Mouse (Mus musculus): ENCODE data around the gene Fbxo10.
"Not testable (repeated sequence)": the region's sequence is repeated elsewhere in the genome, so short reads cannot be mapped to it uniquely, and the experiment has no call there.

The Fbxo10 gene

DNA sequence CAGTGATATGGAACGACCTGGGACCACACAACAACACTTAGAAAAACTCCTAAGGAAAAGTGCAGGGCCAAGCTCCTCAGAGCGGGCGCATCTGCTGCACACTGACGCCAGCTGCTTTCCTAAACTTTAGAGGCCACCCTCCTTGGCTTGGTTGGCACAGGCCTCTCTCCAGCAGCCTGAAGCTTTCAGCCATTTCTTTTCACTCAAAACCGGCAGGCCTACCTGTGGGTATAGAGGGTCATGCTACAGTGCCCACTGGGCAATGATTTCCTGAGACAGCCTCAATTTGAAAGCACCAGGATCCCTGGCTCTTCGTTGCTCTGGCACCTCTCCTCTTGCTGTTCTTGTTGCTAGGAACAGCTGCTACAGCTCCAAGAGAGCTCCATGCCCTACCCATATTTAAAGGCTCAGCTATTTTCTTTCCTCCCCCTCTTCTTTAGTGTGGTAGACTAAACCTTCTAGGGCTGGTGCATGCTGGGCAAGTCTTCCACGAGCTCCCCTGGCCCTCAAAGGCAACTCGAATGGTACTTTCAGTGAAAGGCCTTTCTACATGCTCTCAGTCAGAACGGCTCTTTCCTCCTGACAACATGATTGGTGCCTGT, 37.0 kb downstream of the Fbxo10 start:
- peak in 1 of 2 experiments; percentile 19 for DNase-seq

DNA sequence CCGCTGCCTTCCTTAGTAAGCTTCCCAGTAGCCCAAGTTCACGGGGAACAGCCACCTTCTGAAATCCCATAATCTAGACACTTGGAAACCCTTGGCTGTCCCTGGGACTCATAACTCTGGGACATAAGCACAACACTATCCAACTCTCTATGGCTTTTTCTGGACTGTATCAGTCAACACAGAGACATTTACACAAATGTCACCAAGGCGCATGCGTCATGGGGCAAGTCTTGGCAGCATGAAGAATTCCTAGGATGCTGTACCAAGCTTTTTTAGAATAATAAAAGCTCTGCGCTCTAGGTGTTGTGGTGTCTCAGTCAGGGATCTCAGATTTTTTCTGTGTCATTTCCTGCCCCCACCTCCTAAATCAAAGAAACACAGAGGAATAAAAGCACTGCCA, 37.7 kb downstream of the Fbxo10 start:
- no peak for DNase-seq

DNA sequence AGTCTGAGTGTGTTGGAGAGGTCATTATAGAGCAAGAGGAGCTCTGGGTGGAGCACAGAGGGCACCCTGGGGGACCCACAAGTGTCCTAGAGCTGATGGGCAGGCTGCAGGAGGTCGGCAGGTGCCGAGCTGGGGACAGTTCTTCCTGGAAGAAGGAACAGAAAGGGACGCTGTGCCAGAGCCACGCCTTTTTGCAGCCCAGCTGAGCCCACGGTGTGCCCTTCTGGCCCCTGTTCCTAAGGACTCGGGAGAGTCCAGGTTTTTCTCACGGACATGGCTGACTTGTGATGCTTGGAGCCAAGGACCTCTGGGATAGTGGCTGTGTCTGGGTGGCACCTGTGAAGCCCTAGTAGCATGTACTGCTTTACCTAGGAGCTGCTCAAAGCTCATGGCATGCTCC, 43.6 kb downstream of the Fbxo10 start:
- peak; percentile 11 to 13 for DNase-seq

DNA sequence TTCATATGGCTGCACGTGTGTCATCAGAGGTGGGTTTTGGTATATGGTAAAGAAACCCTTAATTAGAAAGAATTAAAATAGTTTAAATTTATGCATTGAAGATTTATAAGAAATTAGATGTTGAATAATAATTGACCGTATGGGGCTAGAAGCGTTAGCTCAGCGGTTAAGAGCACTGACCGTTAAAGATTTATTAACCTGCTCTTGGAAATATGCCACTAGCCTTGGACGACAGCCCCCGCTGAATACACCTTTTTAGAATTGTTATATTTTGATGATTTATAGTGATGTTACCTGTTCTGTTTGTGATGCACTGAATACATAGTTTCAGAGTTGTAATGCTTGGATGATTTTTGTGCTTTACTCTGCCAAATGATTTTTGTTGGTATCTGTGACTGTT, 44.9 kb downstream of the Fbxo10 start:
- not testable (repeated sequence) for DNase-seq

DNA sequence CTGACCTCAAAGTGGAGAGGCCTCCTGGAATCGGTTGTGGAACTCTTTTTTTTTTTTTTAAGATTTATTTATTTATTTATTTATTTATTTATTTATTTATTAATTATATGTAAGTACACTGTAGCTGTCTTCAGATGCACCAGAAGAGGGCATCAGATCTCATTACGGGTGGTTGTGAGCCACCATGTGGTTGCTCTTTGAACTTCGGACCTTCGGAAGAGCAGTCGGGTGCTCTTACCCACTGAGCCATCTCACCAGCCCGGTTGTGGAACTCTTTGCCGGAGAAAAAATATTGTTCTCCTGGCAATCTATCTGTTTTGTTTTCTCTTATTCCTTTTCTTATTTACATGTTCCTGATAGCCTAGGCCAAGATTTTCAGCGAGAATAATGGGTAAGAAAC, 45.5 kb downstream of the Fbxo10 start:
- peak; percentile 16 to 47 for DNase-seq

DNA sequence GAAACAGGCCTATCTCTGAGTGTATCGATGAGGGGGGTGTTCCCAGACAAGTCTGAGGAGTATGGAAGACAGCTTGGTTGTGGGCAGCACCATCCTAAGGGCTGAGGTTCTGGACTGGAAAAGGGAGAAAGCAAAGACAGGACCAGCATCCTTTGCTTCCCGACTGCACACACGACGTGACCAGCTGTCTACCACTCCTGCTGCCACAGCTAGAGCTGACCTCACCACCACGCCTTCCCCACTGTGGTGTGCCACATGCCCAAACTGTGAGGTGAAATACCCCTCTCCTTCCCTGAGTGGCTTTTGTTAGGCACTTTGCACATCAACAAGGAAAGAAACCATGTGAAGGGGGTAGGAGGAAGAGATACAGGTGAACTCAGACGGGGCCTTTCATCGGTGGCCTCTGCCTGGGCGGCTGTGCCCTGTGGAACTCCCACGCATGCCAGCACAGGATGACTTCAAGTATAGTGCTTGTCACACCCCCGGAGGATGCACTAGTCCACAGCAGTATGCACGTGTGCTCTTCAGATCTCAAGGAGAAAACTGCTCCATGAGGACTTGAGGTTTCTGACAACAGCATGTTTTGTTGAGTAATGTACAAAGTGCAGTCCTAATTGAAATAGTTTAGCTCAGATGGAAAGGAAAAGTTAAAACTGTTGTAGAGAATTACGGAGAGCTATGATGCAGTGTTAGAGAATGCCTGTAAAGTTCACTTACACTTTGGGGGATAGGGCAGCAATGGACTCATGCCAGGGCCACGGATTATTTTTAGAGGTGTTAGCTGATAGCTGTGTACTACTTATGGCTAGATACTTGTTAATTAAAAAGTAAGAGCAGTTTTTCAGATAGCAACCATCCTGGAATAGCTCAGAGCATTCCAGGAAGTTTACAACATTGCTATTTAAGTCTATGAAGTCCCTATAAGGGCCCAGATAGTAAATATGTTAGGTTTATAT, 46.7 kb downstream of the Fbxo10 start:
- peak in 1 of 2 experiments; percentile 27 for DNase-seq

DNA sequence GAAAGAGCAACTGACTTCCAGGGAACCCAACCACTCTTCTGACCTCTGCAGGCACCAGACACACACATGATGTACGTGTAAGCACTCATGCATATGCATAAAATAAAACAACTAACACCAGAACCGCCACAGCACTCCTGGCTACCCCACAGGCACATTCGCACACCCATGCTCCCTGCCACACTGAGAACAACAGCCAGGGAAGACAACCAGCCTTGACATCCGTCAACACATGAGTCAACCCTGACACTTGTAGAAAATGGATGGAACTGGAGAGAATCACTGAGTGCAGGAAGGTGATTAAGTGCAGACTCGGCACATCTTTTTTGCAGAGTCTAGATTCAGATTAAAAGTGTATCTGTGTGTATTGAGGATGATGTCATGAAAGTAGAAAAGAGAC, 47.8 kb downstream of the Fbxo10 start:
- no peak for DNase-seq

DNA sequence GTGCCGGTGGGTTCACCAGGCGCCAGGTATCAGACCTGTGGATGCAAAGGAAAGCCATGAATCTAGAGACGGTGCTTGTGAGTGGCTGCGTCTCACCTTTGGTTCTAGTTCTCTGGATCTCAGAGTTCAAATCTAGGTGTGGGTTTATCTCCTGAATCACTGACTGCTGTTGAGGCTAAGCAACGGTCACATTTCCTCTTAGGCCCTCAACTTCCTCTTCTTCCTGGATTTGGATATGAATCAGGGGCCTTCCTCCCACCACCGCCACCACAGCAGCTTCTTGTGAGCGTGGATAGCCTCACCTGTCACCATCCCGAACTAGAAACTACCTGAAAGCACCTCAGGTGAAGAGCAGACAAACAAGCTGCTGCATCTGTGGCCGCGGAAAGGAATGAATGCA, 48.4 kb downstream of the Fbxo10 start:
- no peak for DNase-seq

DNA sequence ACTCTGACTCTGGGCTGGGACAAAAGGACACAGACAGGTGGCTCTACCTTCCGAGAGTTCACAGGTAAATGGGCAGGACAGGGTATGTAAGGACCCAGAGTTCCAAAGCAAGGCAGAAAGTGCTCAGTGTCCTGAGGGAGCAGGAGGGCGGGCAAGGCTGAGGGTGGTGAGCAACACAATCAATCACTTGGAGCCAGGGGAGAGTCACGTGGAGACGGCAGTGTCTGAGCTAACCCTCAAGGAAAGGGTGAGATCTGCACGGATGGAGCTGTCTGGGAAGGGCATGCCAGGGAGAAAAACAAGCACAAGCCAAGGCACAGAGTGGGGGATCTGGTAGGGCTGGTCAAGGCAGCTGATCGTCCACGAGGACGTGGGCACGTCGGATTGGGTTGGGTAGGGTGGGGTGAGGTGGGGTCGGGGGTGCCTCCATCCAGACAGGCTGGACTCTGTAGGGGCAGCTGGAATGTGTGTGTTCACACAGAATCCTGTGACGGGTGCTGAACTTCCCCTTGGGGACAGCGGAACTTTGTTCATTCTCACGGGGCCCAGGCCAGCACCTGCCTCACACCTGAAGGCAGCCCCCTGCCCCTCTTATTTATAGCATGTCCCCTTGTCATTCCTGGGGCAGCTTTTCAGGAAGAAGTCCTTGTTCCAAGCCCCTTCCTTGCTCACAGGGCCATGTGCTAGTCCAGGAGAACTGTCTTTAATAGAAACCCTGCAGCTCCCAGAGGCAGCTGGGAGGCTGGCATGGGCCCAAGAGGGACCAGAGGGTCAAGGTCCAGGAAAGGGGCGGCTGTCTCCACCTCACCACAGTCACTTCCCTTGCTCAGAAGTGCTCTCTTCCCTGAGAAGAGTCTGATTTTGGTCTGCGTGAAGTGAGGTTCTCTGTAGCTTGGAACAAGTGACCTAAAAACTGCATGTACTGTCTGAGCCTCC, 49.4 kb downstream of the Fbxo10 start:
- DNase-seq, result peak; percentile 76 to 84

DNA sequence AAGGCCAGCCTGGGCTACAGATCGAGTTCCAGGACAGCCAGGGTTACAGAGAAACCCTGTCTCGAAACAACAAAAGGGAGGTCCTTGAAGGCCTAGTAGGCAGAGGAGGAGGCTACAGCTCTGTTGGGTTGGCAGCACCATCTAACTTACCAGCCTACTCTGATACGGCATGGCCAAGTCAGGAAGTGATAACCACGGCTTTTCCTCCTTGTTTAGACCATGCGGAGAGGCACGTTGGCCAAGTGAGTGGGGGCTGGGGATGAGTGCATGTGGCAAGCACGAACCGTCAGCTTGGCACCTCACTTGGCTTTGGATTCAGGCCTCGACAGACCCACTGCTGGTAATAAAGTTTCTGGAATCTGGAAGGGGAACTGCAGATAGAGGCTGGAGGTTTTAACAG, 51.8 kb downstream of the Fbxo10 start:
- DNase-seq, result no peak

DNA sequence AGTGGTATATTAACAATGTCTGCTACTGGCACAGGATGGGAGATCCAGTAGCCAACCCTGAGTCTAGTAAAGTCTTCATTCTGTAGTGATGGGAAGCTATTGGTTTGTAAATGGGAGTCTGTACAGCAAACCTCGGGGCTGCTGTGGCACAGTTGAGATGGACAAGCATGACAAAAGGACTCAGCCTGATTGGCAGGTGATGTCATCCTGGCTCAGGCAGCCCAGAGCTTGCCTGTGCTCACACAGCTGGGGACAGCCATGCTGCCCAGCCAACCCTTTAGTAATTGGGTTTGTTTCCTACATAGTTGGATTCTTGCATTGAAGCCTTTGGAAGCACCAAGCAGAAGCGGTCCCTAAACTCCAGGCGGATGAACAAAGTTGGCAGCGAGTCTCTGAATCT, 57.9 kb downstream of the Fbxo10 start:
- no peak for DNase-seq

DNA sequence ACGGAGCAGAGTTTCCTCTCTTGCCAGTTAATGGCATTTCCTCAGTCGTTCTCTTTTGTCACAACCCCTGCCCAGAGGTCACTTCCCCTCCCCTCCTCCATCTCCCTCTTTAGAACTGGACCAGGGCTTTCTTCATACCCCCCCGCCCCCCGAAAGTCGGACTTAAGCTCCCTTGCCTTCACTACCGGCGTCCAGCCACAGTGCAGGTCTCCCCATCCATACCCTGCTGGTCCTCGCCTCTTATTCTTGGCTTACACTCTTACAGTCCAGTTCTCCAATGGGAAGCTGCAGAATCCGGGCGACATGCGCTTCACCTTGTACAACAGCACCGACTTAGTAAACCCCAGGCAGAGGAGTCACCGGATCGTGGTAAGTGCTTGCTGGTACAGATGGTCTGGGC, 65.4 kb downstream of the Fbxo10 start:
- peak in 1 of 2 experiments; percentile 18 for DNase-seq

DNA sequence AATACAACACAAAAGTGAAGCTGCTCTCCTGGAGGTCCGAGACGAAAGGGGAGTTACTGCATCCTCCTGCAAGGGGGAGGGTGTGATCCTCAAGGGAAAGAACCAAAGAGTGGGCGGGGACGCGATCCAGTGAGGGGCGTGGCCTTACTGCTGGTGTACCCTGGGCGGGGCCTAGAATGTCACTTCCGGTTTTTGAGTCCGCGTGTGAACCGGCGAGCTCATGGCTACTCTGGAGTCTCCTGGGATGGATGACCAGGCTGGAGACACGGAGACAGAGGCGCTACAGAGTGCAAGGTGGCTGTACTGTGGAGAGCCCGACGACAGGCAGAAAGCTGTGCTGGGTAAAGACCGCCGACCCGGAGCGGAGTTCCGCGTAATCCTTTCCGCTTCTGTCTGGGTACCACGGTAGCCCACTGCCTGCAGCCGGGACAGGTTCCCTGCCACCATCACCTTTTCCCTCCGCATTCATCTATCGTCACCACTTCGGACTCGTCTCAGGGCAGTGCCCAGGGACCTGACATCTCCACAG, 65.9 kb downstream of the Fbxo10 start, which contains the start of gene Polr1e:
Polr1e (plus strand) TSS at position 132 of the 529 bp plus-strand sequence.
- peak; percentile 98 for DNase-seq

DNA sequence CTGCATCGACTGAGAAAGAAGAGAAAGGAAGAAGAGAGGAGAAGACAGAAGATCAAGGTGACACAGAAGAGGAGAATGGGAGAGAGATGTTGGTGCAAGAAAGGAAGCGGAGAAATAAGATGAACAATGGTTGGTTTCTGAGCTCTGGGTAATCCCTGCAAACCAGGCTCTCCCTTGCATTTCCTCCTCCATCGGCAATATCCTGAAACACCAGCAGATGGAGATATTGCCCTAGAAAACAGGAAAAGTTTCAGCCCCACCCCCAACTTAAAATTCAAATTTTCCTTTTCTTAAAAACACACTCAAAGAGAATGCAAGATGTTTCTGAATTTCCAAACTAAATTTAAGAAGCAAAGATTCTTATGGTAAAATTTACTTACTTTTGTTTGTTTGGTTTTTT, 68.8 kb downstream of the Fbxo10 start:
- peak; percentile 57 to 68 for DNase-seq

DNA sequence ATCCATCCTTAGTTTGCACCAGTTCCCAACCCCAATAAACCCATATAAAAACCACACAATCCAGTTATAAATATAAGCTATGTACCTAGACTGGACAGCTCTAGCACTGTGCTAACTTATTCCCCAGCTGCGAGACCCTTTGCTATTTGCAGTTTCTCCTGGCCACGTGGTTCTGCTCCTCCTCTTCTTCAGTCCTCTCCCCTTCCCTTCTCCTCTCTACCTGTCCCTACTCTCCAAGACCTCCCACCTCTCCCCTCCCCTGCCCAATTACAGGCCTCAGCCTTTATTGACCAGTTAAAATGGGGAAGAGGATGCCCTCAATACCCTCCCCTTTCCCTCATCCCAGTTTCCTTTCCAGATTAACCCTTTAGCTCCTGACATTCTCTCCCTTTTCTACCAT, 70.9 kb downstream of the Fbxo10 start:
- DNase-seq, result no peak

DNA sequence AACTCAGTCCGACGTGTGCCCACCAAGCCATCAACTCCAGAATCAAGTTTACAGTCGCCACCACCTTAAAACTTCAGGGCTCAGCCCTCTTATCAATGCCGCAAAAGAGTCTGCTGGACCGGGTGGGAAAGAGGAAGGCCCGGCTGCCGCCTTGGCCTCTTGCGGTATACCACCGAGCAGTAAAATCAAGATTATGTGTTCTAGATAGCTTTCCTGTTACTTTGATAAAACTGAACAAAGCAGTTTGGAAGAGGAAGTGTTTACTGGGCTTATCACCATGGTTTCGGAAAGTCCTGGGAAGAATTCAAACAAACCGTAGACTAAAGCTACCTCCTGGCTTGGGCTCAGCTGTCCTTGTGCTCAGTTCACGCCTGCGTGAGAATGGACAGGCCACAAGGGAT, 71.4 kb downstream of the Fbxo10 start:
- DNase-seq, result no peak

DNA sequence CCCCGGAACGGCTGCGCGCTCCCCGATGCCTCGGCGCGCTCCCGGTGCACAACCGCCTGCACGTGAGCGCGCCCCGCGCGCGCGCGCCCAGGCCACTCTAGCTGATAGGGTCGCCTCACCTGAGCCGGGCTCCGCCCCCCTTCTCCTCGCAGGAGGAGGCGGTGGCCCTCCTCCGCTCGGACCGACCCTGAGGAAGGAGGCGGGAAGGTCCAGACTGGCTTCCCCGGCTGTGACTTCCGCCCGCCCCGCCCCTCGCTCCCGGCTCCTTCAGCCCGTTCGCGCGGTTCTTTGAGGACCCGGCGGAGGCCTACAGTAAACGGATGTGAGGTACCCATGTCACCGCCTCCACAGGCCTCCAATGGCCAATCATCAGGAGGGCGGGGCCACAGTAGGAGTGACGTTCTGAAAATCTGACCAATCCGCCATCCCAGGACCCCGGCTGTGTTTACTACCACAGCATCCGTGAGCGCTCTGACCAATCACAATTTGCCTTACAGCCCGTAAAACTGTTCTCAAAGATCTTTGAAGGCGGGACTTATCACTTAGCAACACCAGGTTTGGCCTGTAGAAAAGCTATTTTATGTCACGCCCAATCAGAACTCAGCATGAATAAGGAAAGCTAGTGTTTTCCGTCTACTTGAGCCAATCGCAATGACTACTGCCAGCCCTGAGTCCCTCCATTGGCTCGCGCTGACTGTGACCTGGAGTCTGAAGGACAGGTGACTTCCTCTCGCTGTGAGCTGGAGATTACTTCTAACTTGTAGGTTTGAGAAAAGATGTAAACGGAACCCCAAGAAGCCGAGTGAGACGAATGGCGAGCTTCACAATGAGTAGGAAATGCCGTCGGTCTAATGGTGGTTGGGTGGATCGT, 72.1 kb downstream of the Fbxo10 start, which contains the start of gene Zbtb5:
Zbtb5 (minus strand) TSS at position 308 of the 871 bp plus-strand sequence.
- DNase-seq, result peak; percentile 98 to 99

DNA sequence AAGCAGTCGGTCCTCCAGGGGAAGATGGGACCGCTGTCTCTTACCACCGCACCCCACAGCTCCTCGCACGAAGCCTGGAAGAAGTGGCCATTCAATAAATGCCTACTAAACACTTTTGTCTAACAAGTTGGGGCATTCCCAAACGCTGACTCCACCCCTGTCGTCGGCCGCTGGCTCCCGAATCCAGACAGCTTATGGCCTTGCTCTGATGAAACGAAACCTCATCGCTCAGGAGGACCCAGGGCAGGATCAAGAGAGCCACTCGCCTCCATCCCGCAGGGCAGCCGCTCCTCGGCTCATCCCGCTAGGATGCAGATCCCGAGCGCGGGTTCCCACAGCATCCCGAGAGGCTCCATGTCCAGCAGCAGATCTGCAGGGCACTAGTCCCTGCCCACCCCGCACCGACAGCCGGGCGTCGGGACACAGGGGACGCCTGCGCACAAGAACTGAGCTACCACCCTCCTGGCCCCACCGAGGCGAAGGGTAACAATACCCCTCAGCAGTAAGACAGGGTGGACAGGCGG, 72.8 kb downstream of the Fbxo10 start:
- DNase-seq, result no peak

DNA sequence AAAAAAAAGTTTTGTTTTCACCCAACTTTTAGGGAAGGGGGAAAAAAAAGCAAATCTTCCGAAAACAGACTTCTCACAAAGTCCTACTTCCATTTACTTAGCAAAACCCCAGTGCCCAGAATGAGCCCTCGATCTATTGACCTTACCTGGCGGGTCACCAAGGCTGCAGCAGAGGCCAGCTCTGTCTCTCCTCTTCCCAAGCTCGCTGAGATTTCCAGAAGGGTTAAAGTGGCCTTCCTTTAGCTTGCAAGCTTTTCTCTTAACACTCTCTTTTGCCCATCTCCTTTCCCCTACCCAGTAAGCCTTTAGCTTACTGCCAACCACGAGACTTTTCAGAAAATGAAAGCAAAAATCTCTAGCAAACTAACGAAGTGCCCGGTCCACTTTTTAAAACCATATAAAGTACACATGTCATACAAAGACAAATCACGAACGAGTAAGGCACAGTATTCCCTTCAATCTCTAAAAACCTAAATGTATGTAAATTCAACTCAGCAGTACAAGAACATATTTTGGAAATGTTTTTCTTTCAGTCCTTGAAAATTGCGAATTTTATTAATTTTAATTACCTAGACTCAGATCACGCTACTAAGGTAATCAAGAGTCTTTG, 73.5 kb downstream of the Fbxo10 start:
- DNase-seq, result peak in 1 of 2 experiments; percentile 23

DNA sequence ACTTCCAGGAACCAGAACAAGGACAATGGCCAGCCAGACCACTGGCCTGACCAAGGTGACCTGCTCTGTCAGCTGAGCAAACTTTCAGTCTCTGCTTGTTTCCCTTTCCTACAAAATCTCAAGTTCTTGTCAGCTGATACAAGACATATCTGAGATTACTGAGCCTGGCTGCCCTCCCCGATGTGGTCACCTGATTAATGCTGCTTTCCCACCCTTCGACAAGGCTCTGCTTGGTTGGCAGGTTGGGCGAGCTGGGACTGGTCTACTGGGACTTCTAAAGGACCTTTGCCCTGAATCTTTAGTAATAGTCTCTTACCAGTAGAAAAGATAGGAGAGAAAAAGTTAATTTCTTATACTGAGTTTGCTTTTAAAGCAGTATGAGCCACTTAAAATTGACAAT, 79.0 kb downstream of the Fbxo10 start:
- peak in 1 of 2 experiments; percentile 36 for DNase-seq

DNA sequence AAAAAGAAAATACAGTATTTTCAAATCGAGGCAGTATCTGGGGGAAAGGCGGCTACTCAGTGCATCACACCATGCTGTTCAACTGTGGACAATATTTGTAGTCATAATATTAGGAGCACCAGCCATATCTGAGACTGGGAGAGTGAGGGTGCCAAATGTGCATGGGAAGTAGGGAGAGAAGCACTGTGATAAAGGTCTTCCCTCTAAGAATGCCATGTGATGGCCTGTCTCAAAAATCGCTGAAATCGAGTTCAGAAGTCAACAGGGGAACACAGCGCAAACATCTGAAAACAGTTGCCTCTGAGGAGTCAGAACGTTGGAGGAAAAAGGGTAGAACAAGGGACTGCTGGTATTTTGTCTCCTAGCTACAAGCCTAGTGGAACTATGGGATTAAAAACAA, 84.4 kb downstream of the Fbxo10 start:
- DNase-seq, result no peak

Measured in kidney, postnatal 4 days (tissue).